Mouse (Mus musculus) layer of hippocampus, postnatal 10 days (tissue): ENCODE measurements around the gene Isoc2a. TPM values are rescaled to one million over a fixed set of nuclear protein-coding genes. Genes with fewer than 3 reads are reported as not detected.
"Not testable (repeated sequence)": the region's sequence is repeated elsewhere in the genome, so short reads cannot be mapped to it uniquely, and the experiment has no call there.

Source experiments
- DNase-seq, 2 experiments: peaks; one replicate each; pipeline ENCODE4 v3.0.0; 2021; ENCODE audit warnings: low spot score in 2 of 2
- long read RNA-seq: library from polyadenylated mRNA; stranded (forward); transcript quantifications from one replicate; pipeline ENCODE4 v2.0.0, GENCODE M21; 2023
- total RNA-seq, 2 experiments: library from RNA; stranded (reverse); gene quantifications; 2 replicates each; pipeline ENCODE4 v1.2.3; 2021

Gene Isoc2a
- 1 to 10 TPM; 7.2 to 8.2 TPM for total RNA-seq
- long read RNA-seq, partial matches to known transcripts = 0 of 1 reads
- long read RNA-seq, other reads (novel, unspliced or antisense) = 1 of 1 reads

DNA sequence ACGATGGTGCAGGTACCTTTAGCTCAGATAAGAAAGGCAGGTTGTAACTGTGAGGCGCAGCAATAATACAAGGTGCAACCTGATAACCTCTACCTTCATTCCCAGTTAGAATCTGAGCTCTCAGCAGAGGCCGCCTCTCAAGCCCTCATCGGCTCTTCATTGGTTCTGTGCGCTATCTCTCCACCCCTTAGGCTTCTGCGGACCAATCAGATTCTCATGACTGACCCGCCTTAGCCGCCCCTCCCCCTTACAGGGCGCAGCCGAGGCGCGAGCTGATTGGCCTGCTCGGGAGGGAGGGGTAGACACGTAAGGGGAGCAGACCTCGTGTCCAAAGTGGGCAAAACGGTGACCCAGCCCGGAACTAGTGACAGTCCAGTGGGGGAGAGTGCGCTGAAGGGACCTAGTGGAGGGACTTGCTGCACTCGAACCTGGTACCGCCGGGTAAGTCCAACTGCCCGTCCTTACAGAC, at the start of gene Isoc2a:
Gene Isoc2a, plus strand, starts transcription at position 401 of the 469 bp plus-strand sequence.
- DNase-seq = peak; percentile 80 to 84

DNA sequence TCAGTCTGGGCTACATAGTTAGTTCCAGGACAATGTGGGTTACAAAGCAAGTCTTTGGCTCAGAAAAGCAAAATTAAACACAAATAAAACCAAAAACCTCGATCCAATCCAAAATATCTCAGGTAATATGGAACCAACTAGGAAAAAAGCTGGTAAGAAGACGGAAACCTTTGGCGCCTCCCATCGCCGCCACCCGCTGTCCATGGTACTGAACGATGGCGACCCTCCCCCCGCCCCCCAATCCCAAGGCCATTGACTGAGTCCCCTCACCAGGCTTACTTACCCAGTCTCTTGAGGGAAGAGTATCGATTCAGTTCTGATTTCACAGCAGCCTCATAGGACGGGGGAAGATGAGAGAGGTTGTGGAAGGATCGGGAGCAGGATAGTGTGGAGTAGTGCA, 46.5 kb upstream of the Isoc2a start:
- DNase-seq = no peak

DNA sequence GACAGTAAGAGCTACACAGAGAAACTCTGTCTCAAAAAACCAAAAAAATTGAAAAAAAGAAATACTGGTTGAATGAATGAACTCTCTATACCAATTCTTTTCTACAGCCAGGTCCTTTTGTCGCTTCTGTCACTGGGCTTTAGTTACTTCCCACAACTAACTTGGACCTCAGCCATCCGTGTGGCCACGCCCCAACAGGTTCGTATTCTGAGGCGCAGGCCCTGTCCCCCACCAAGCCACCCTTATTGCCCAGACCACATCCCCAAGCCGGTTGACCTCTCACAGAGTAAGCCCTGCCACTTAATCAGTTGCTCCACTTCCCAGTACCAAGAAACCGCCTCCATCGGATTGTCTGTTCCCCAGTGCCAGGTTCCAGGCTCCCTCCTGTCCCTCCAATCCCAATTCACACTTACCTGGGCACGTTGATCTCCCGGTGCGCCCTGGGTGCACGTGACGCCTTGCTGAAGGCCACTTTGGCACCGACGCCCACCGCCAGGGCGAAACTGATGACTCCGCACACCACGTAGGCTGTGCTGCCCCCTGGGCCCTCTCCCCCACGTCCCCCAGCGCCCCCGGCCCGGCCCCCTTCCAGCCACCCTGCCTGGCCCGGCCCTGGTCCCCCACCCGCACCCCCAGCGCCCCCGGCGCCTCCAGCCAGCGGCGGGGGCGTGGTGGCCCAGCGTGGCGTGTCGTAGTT, 41.2 kb upstream of the Isoc2a start:
- DNase-seq = peak in 1 of 2 experiments; percentile 26

DNA sequence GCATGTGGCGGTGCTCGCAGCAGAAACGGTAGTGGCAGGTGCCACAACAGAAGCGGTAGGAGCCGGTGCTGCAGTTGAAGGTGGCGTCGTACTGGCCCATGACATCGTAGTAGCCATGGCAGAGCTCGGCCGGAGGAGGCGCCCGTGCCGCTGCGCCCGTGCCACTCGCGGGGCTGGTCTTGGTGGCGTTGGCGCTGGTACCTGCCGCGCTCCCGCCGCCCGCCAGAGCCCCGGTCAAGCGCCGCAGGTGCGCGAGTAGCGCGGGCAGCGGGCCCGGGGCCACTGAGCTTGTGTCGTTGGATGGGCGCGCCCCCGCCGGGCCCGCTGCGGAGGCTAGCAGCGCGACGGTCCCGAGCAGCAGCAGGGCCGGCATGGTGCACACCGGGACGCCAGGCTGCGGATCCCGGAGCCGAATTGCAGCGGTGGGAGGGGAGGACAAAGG, 40.6 kb upstream of the Isoc2a start:
- peak; percentile 61 to 74 for DNase-seq

DNA sequence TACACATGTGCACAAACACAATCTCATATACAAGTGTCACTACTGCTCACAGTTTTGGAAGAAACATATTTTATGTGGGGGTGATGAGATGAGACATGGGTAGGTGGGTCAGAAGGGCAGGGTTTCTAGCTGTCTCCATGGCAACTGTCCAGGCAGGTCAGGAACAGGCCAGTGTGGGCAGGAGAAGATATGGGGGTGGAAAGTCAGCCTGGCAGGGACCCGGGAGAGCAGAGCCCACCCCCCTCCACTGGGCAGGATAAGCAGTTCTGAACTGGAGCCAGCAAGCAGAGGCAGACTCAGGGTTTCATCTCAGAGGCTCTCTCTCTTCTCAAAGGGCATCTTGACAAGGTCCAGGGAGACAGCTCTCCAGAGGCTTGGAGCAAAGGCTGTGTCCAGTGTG, 39.3 kb upstream of the Isoc2a start:
- DNase-seq = no peak

DNA sequence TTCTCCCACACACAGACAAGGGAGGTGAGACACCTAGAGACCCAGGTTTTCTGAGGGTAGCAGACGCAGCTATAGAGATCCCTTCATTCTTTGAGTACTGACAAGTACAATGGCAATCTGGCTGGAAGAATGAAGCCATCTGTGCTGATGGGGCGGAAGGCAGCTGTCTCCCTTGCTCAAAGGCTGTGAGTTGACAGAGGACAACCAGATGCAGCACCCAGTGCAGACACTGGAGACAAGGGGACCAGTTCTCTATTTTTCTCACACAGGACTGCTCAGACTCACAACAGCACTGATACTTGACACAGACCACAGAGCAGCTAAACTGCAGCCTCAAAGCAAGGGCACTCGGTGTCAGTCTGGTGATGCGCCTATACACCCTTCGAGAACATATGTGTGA, 34.9 kb upstream of the Isoc2a start:
- DNase-seq = peak; percentile 46

DNA sequence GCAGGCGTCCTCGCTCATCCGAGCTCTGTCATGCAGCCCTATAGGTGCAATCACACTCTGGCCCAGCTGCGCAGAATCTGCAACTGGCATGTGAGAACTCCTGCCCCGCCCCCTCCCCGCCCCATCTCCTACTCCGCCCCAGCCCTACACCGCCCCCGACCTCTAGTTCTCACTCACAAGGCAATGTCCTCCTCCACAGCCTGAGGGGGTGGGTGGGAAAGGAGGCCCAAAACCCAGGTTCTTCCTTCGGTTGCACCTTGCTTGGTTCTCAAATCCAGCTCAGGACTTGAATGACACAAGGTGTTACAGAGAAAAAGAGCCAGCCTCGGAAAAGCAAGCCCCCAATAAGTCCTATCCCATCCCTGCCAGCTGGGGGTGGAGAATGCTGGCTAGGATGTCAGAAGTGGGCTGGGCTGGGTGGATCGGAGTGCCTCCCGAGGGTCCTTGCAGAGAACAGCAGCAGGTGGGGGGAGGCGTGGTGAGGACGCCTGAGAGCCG, 34.3 kb upstream of the Isoc2a start:
- DNase-seq = peak; percentile 31 to 59

DNA sequence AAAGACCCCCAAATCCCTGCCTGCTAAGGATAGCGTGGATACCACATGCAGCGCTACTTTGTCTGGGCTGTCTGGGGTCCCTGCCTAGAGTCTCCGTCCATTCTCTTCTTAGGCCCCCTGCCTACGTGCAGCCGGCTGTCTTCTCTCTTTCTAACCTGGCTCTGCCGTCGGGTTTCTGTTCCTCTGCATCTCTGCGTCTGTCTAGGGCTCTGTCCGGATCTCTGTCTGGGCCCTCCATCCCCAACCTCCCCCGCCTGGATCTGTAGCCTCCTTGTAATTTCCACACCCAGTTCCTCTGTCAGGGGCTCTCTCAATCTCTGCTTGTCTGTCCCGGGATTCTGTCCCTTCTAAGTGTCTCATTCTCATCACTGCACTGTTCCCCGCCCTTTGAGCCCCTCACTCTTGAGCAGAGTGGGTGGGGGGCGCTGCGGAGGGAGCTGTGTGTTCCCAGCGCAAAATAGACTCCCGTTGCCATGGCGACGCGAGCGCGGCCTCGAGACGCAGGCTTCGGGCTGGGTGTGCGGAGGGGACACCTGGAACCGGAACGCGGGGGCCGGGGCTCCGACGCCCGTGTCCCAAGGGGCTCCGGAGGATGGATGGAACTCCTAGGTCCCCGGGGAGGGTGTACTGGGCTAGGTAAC, 33.2 kb upstream of the Isoc2a start:
- peak; percentile 79 to 83 for DNase-seq

DNA sequence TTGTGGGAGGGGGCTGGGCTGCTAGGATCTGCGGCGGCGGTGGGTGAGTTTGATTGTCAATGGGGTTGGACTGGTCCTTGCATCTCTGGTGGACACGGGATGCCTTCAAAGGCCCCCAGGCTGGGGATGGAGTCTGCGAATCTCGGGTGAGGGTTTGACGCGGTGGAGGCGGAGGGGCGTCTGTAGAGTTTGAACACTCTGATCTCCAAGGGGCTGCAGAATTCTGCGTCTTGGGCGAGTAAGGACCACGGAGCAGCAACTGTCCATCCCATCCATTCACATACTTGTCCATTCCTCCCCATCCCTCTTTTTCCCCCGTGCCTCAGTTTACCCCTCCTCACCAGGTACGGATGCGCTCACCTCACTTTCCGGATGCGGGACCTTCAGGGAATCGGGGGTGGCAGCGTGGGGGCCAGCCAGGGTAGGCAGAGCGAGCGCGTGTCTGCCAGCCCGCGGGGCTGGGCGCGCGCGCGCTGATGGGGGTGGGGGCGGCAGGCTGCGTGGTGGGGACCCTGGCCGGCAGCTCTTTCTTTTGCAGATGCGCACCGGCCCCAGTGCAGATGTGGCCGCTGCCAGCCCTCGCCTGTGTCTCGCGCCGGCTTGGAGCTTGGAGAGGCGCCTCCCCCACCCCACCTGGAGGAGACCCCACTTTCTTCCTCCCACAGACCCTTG, 32.6 kb upstream of the Isoc2a start, which contains the start of gene Shisa7:
Gene Shisa7, minus strand, starts transcription at position 452 of the 672 bp plus-strand sequence.
- DNase-seq = no peak

DNA sequence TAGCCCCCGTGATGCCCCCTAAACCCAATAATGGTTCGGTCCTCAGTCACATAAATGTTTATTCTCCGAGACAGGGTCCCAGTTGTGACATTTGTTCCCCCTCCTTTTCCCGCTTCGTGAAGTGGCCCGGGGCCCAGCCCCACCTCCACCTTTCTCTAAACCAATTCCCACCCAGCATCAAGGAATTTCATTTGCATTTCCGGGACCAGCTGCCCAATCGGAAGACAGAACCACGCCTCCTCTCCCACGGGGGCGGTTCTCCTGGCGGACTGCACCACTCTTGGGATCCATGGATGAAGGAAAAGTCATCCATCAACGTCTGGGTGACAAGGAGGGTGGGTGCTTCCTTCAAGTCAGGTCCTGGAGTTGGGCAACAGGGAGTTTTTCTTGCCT, 32.0 kb upstream of the Isoc2a start:
- peak; percentile 80 to 84 for DNase-seq

DNA sequence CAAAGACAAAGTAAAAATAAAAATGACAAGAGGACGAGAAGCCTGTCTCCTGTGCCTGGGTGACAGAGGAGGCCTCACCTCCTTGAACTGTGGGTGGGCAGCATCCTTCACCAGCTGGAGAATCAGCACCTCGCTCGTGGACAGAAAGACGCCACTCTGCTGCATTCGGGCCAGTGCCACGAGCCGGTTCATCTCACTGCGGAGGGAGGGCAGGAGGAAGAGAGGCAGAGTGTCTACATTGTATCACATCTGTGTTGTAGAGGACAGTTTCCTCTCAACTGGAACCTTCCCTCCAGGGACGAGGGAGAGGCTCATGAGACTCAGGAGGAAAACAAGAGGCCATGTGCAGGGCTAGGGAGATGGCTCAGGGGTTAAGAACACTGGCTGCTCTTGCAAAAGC, 27.6 kb upstream of the Isoc2a start:
- no peak for DNase-seq

DNA sequence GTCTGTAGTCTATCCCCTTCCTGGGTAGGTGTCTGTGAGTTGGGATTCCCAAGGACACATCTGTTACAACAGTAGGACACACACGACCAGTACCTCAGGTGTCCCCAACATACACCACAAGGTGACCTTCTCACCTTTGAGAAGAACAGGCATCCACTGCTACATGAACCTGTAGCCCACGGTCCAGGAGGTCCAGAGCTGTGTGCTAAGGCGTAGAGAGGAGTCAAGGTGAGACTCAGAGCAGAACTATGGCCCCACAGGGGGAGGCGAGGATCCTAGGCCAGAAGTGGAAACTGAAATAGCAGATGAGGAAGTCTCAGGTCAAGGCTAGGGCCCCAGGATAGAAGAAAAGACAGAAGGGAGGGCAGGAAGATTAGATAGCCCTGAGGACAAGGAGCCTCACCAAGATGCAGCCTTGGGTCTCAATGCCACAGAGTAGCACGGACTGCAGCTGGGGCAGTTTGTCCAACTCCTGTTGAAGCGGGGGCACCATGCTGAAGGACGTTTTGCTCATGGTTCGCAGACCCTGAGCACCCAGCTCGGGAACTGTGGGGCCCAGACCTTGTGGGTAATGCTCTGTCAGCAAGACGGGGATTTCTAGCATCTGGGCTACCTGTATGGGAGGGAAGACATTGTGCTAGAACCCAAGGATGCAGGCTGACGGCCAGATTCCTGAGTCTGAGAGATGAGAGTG, 26.2 kb upstream of the Isoc2a start:
- DNase-seq = no peak

DNA sequence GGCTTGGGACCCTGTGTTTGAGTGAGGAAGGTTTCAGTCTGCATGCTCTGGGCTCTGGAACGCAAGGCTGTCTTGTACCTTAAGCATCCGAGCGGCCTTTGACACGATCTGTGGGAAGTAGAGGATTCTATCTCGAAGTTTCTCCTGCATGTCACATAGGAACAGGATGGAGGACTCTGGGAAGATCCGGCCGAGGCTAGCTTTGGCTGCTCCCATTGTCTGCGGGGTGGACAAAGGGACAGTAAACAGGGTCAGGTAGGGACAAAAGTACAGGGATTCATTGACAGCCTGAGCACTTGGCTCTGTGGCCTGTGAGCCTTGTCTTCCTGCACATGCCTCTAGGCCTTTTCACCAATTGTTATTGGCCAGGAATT, 25.7 kb upstream of the Isoc2a start:
- no peak for DNase-seq

DNA sequence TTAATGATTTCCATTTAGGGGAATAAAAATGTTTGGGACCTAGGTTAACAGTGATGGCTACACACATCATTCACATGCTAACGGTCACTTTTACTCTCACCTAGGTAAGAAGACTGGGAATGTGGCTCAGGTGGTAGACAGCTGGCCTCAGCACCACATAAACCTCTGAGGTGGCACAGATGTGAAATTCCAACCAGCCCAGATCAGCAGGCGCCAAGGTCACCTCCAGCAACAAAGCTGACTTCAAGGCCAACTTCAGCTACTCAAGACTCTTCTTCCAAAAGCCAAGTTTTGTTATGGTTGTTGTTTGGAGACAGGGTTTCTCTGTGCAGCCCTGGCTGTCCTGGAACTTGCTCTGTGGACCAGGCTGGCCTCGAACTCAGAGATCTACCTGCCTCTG, 23.3 kb upstream of the Isoc2a start:
- no peak for DNase-seq

DNA sequence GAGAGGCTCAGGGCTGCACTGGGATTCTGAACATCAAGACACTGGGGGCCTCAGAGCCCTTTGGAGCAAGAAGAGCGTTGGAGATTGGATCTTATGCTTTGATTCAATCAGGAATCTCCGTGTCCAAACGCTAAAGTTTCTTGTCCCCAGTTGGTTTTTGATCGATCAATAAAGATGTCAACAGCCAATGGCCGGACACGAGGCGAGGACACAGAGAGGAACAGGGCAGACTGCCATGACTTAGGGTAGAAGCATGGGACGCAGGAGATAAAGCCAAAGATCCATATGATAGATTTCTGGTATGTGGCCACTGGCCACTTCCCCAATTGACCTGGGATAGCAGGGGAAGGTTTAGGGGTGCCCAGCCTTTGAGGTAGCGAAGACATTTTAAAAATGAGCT, 20.4 kb upstream of the Isoc2a start:
- DNase-seq = no peak

DNA sequence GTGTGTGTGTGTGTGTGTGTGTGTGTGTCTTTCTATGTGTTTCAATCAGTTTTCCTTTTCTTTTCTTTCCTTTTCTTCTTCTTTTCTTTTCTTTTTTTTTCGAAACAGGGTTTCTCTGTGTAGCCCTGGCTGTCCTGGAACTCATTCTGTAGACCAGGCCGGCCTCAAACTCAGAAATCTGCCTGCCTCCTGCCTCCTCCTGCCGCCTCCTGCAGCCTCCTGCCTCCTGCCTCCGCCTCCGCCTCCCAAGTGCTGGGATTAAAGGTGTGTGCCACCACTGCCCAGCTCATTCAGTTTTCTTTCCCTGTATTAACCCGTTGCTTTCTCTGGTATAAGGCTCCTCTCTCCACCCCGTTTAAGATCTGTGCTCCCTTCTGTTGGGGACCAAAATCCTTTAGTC, 19.6 kb upstream of the Isoc2a start:
- peak in 1 of 2 experiments; percentile 46 for DNase-seq

DNA sequence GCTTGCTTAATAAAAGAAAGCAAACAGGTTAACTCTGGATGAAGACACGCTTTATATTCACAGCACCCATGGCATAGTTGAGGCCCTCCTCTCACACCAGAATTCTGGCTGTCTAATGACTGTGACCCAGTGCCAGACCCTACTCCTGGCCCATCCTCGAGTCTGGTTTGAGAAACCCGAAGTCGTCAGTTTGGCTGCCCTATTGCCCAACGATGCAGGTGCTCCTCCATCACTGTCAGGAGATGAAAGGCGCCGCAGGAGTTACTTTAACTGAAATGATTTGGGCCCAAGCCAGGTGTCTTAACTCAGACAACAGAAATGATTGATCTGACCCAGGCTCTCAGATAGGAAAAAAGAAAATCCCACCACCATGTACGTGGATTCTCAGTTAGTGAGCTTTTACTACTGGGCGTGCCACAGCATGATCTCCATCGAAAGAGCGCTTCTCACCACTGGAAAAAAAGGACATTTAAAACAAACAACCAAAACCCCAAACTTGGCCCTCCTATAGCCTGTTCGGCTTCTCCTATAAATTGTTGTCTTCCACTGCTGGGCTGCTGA, 17.5 kb upstream of the Isoc2a start:
- DNase-seq = no peak

DNA sequence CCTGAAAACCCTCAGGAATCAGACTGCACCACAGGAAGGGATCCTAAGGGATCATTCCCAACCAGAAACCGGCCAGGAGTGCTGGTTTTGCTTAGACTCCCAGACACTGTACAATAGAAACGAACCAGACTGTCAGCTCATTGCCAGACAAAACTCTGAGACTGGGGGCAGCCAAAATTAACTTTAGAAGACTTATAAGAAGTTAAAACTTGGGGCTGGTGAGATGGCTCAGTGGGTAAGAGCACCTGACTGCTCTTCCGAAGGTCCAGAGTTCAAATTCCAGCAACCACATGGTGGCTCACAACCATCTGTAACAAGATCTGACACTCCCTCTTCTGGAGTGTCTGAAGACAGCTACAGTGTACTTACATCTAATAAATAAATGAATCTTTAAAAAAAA, 16.0 kb upstream of the Isoc2a start:
- not testable (repeated sequence) for DNase-seq

DNA sequence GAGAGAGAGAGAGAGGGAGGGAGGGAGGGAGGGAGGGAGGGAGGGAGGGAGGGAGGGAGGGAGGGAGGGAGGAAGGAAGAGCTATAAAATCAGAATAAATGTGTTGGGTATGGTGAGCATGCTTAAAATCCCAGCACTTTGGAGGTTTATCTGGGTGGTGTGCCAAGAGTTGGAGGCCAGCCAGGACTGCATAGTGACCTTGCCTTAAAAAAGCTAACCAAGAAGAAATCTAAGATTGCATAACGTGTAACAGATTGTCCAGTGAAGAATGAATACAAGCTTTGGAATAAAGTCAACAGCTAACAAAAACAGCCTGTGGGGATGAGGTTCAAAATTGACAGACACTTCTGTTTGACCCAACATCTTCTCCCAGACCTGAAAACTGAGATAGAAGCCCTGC, 13.9 kb upstream of the Isoc2a start:
- no peak for DNase-seq

DNA sequence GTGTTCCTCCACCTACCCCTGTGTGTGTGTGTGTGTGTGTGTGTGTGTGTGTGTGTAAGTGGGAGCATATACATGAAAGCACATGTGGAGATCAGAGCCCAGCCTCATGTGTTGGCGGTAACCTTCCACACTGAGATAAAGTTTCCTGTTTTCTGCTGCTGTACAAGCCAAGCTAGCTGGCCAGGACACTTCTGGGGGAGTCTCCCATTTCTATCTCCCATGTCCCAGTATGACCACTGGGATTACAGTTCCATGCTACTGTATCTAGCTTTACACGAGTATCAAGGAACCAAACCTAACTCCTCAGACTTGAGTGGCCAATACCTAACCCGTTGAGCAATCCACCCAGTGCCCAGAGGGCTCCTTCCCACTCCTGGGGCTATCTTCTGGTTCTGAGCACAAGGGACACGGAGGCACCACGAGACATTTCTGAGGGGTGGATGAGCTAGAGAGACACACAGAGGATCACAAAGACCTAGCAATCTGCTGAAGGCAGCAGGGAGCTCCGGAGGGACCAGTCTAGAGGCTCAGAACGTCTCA, 13.3 kb upstream of the Isoc2a start:
- no peak for DNase-seq
